ENCODE assay signal across 10 mouse cellular contexts in the genomic region with DNA sequence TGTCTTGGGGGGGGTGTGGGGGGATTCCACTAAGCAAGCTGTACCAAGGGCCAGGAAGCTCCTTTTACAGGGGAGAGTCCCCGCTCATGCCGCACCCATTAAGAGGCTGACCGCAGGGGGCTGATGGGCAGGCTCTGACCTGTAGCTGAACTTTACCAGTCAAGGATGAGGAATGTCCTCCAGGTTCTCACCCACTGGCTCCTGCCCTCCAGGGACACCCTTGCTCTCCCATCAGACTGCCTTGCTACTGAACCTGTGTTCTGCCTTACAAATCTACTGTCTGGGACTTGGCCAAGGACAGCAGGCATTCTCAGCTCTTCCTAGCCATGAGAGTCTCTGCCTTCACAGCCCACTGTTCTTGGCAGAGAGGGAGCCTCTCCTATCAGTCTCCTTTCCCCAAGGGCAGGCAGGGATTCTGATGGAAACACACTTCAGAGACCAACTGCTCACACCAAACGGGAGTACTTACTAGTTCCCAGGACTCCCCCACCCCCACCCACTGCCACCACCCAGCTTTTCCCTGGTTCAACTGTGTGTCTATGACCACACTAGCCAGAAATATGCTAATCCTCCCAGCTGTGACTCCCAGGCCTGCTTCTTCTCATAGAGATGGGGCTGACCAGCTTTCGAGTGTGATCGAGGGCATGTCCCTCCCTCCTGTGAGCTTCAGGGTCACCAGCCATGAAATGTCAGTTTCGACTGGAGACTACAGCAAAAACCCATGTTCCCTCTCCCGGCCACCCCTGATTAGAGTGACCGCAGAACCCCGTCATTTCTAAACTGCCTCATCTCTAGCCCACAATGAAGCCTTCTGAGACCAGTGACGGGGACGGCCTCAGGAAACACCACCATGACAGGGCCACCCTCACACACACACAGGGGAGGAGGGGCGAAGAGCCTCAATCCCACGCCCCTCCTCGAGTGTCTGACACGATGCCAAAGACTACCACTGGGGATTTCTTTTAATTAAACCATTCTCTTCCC. TPM values are rescaled to one million over a fixed set of nuclear protein-coding genes. Genes with fewer than 3 reads are reported as not detected.
DNase-seq lines count a peak whose midpoint lies in the region; ATAC-seq and TF ChIP-seq lines count a peak whose summit lies in the region.
"Had no signal": no experiment of that assay in that cellular context is flagged by ENCODE, and none has a peak within 500 bp of the region (broad histone marks: within the 10 kb centered on the region; RNA-seq: fewer than 3 reads in every experiment).

No protein-coding gene starts in this region.

- no peak; the same call in 1 of the 2 replicates for TF ChIP-seq RAD21 in CH12.LX (IDR thresholded peaks at IDR 0.05; ENCODE audit: low read depth, low read length)

- no peaks in the 10 kb centered on the region for H3K27me3 ChIP-seq in kidney, postnatal 0 days (ENCODE audit: insufficient read depth, low read length)
- H3K27me3 ChIP-seq in kidney, adult 2 months (replicated peaks; ENCODE audit: control insufficient read depth, insufficient read depth, low read length): no peaks in the 10 kb centered on the region
- no peaks in the 10 kb centered on the region for H3K27me3 ChIP-seq in CH12.LX (replicated peaks)

- no peak overlapping the region for H3K4me3 ChIP-seq in kidney, postnatal 0 days (replicated peaks; ENCODE audit: low read depth, low read length)
- no peak overlapping the region for H3K4me3 ChIP-seq in kidney, adult 2 months (ENCODE audit: insufficient read depth, low read depth, low read length)
- H3K4me3 ChIP-seq in CH12.LX (replicated peaks in 1 of 3; ENCODE audit: low read depth in 2 of 3, low read length in 2 of 3, poor library complexity in 1 of 3): peak overlapping the region in 1 of 3 experiments; percentile 22
- H3K4me3 ChIP-seq: embryonic facial prominence, embryonic 13.5 days had no signal

- peak; percentile 90 for TF ChIP-seq EP300 in CH12.LX (IDR thresholded peaks at IDR 0.05; ENCODE audit: low read length)

- no peak overlapping the region for H3K4me2 ChIP-seq in kidney, postnatal 0 days (ENCODE audit: low read length)
- H3K4me2 ChIP-seq in CH12.LX (ENCODE audit: insufficient read depth, low read depth, poor library complexity, severe bottlenecking): peak overlapping the region; percentile 92
- H3K4me2 ChIP-seq: embryonic facial prominence, embryonic 13.5 days had no signal

- no peak for TF ChIP-seq POLR2A in kidney, adult 2 months (IDR thresholded peaks at IDR 0.05; ENCODE audit: low read depth, low read length)
- TF ChIP-seq POLR2A in CH12.LX (IDR thresholded peaks at IDR 0.05; ENCODE audit: low read depth, low read length): no peak

- TF ChIP-seq CTCF in kidney, postnatal 0 days (IDR thresholded peaks at IDR 0.05; ENCODE audit: low read depth): no peak
- TF ChIP-seq CTCF in kidney, adult 2 months (conservative IDR thresholded peaks at IDR 0.05; ENCODE audit: insufficient read depth, insufficient read length, low read depth, low read length): no peak
- TF ChIP-seq CTCF in CH12.LX (conservative IDR thresholded peaks at IDR 0.05 in 1 of 2, IDR thresholded peaks at IDR 0.05 in 1 of 2; ENCODE audit: low read depth in 2 of 2, low read length in 2 of 2): no peak

- H3K9ac ChIP-seq in kidney, postnatal 0 days (ENCODE audit: low read depth, low read length): no peak overlapping the region
- H3K9ac ChIP-seq in CH12.LX (ENCODE audit: insufficient read depth, low read depth): 0 out of 2 replicates have a peak overlapping the region, but pooled peaks have one; percentile 25
- H3K9ac ChIP-seq: embryonic facial prominence, embryonic 13.5 days had no signal

- no peaks in the 10 kb centered on the region for H3K9me3 ChIP-seq in kidney, postnatal 0 days (replicated peaks; ENCODE audit: low read length)
- no peaks in the 10 kb centered on the region for H3K9me3 ChIP-seq in CH12.LX (replicated peaks; ENCODE audit: low read length)
- H3K9me3 ChIP-seq: embryonic facial prominence, embryonic 13.5 days had no signal

- no peaks in the 10 kb centered on the region for H3K79me2 ChIP-seq in CH12.LX (replicated peaks; ENCODE audit: control insufficient read depth, extremely low read depth, insufficient read depth, poor library complexity, severe bottlenecking)

- in situ Hi-C loops in CH12.LX (cut with MboI; ENCODE audit: low pct_ligation_motif_present, low pct_unique_long_range_greater_than_20kb, low sequenced_read_pairs): loop anchor here (5.0 kb wide), 1 partner anchor 157 kb away; no protein-coding TSS in a partner anchor

- H3K27ac ChIP-seq in kidney, postnatal 0 days: no peak overlapping the region
- H3K27ac ChIP-seq in kidney, adult 2 months (ENCODE audit: insufficient read depth, low read depth, low read length): no peak overlapping the region
- H3K27ac ChIP-seq in CH12.LX (ENCODE audit: insufficient read depth, low read depth): peak overlapping the region; percentile 99
- H3K27ac ChIP-seq: embryonic facial prominence, embryonic 13.5 days had no signal

- no peak for DNase-seq in kidney, postnatal 0 days (ENCODE audit: low spot score)
- DNase-seq in kidney, adult 2 months: no peak
- DNase-seq in CH12.LX (ENCODE audit: extremely low read depth): peak; percentile 97
- DNase-seq in urinary bladder, postnatal 36 days (ENCODE audit: low spot score in 2 of 2): no peak
- DNase-seq in cerebellum, postnatal 14 days: no peak
- no peak for DNase-seq in kidney, postnatal 14 days

- H3K4me1 ChIP-seq in kidney, postnatal 0 days (replicated peaks; ENCODE audit: insufficient read depth, low read length): peaks cover 15% of the 10 kb centered on the region
- H3K4me1 ChIP-seq in kidney, adult 2 months (ENCODE audit: control insufficient read depth, insufficient read depth, low read length): no peaks in the 10 kb centered on the region; the same call in 1 of the 2 replicates
- H3K4me1 ChIP-seq in CH12.LX (ENCODE audit: control insufficient read depth in 1 of 2, insufficient read depth in 2 of 2): peaks cover 33 to 85% of the 10 kb centered on the region in 2 experiments

- H3K36me3 ChIP-seq in kidney, postnatal 0 days (ENCODE audit: insufficient read depth, low read length): no peaks in the 10 kb centered on the region
- H3K36me3 ChIP-seq in kidney, adult 2 months (ENCODE audit: control insufficient read depth, insufficient read depth, low read length): no peaks in the 10 kb centered on the region
- H3K36me3 ChIP-seq in CH12.LX (replicated peaks in 1 of 2; ENCODE audit: control insufficient read depth in 1 of 2, insufficient read depth in 1 of 2, low read length in 1 of 2): no peaks in the 10 kb centered on the region
- H3K36me3 ChIP-seq: embryonic facial prominence, embryonic 13.5 days had no signal

- 0 out of 2 replicates have a peak, but pooled peaks have one; percentile 18 for ATAC-seq in kidney, postnatal 0 days (replicated peaks; ENCODE audit: low FRiP score, low read depth)
- peak; percentile 53 for ATAC-seq in granulocyte monocyte progenitor cell, adult 5-6 weeks (replicated peaks; ENCODE audit: poor library complexity, severe bottlenecking)
- peak; percentile 9 for ATAC-seq in monocyte, adult 5-6 weeks (replicated peaks; ENCODE audit: insufficient number of reproducible peaks, low FRiP score, low TSS enrichment, poor library complexity, severe bottlenecking)

- 42% methylated on average over 16 of the region's 16 CpGs for WGBS in kidney, postnatal 0 days
- WGBS in kidney, adult 2 months: 68% methylated on average over 16 of the region's 16 CpGs

- dilution Hi-C loops in CH12.LX (cut with MboI; ENCODE audit: extremely low pct_ligation_motif_present, extremely low pct_unique_long_range_greater_than_20kb, low sequenced_read_pairs): no loop called here

TF ChIP-seq in CH12.LX, 34 proteins besides CTCF, POLR2A, EP300 and RAD21 (continues in another document):
- TF ChIP-seq CHD2 (IDR thresholded peaks at IDR 0.05; ENCODE audit: low read length): peak; percentile 92
- peak; percentile 26; the same call in 1 of the 2 replicates for TF ChIP-seq NRF1 (IDR thresholded peaks at IDR 0.05; ENCODE audit: low read depth, low read length)
- TF ChIP-seq MEF2A (IDR thresholded peaks at IDR 0.05; ENCODE audit: borderline replicate concordance, low read depth, low read length): peak; percentile 94
- TF ChIP-seq MAX (IDR thresholded peaks at IDR 0.05; ENCODE audit: low read length): peak; percentile 82
- peak; percentile 95 for TF ChIP-seq RCOR1 (conservative IDR thresholded peaks at IDR 0.05; ENCODE audit: low read depth, low read length)
- TF ChIP-seq PAX5 (IDR thresholded peaks at IDR 0.05; ENCODE audit: low read length): no peak
- TF ChIP-seq JUN (IDR thresholded peaks at IDR 0.05; ENCODE audit: insufficient read depth, low read depth, low read length): peak; percentile 71
- TF ChIP-seq JUND (conservative IDR thresholded peaks at IDR 0.05; ENCODE audit: low read depth, low read length): peak; percentile 80

RNA-seq across cellular contexts. Expression of a gene that starts 29.1 kb away (rescaled TPM):
- polyA plus RNA-seq in kidney, postnatal 0 days (2015; fragmentation: Nextera tagmentation; extraction: Ambion mirVana): 544 and 545 TPM in 2 replicates
- polyA plus RNA-seq in kidney, adult 2 months (2012; rRNA removed): 773 and 775 TPM in 2 replicates
- total RNA-seq in CH12.LX (2012; rRNA removed): 161 and 196 TPM in 2 replicates
- total RNA-seq in CH12.LX (2014; rRNA removed): 192 and 279 TPM in 2 replicates
- 213 and 287 TPM in 2 replicates for polyA plus RNA-seq in CH12.LX (2012; ENCODE audit: insufficient read length, low read depth)
- total RNA-seq in granulocyte monocyte progenitor cell, adult 5-6 weeks (2014; fragmentation: Nextera tagmentation): 248 and 260 TPM in 2 replicates
- 123 and 177 TPM in 2 replicates for total RNA-seq in granulocyte monocyte progenitor cell, adult 5-6 weeks (2017)
- total RNA-seq in monocyte, adult 5-6 weeks (2017): 55.5 to 125 TPM (median 69.5 TPM) in 3 replicates

RNA-seq across cellular contexts. Expression of a gene that starts 29.2 kb away (rescaled TPM):
- polyA plus RNA-seq in kidney, postnatal 0 days (2015; fragmentation: Nextera tagmentation; extraction: Ambion mirVana): 80.9 and 84.4 TPM in 2 replicates
- polyA plus RNA-seq in kidney, adult 2 months (2012; rRNA removed): 74.5 and 75.8 TPM in 2 replicates
- total RNA-seq in CH12.LX (2012; rRNA removed) (13.4 and 19.8 TPM in 2 replicates), CH12.LX (2014; rRNA removed) (13.4 and 15.9 TPM in 2 replicates)
- polyA plus RNA-seq in CH12.LX (2012; ENCODE audit: insufficient read length, low read depth): 22.0 and 23.0 TPM in 2 replicates
- total RNA-seq in granulocyte monocyte progenitor cell, adult 5-6 weeks (2014; fragmentation: Nextera tagmentation): 39.9 and 41.9 TPM in 2 replicates
- total RNA-seq in granulocyte monocyte progenitor cell, adult 5-6 weeks (2017): 24.3 and 24.9 TPM in 2 replicates
- total RNA-seq in monocyte, adult 5-6 weeks (2017): 7.7 to 14.8 TPM (median 13.9 TPM) in 3 replicates

RNA-seq across cellular contexts. Expression of a gene that starts 60.0 kb away (rescaled TPM):
- 0.03 TPM in 1 of 2 replicates, not detected in the other for polyA plus RNA-seq in kidney, postnatal 0 days (2015; fragmentation: Nextera tagmentation; extraction: Ambion mirVana)
- polyA plus RNA-seq in kidney, adult 2 months (2012; rRNA removed): not detected in 2 replicates
- not detected in 2 replicates for total RNA-seq in CH12.LX (2012; rRNA removed)
- not detected in 2 replicates for total RNA-seq in CH12.LX (2014; rRNA removed)
- 0.07 TPM in 2 replicates for polyA plus RNA-seq in CH12.LX (2012; ENCODE audit: insufficient read length, low read depth)
- not detected in 2 replicates for total RNA-seq in granulocyte monocyte progenitor cell, adult 5-6 weeks (2014; fragmentation: Nextera tagmentation)
- total RNA-seq in granulocyte monocyte progenitor cell, adult 5-6 weeks (2017): not detected in 2 replicates
- total RNA-seq in monocyte, adult 5-6 weeks (2017): 0.29 TPM in 1 of 3 replicates, not detected in the others
- polyA plus RNA-seq: embryonic facial prominence, embryonic 13.5 days; large intestine, adult 2 months had no signal
